Mouse (Mus musculus): ENCODE data around the gene Hist1h2ai.

DNA sequence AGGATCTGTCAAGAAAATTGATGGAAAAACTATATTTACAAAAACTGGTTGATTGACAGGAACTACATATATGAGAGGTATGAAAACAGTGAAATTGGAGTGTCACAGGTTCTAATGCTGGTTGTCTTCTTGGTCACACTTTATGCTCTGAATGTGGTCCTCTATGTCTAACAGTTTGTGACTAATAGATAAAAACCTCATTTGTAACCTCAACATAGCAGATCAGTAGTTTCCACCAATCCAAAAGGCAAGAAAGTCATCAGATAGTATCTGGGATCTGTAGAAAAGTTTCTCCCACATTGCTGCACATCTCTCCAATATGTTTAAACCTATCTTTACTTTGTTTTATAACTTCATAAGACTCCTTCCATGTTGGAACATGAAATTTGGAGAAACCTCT, 35.2 kb downstream of the Hist1h2ai start:
- no peak for TF ChIP-seq CTCF (IDR thresholded peaks at IDR 0.05; ENCODE audit: low read depth)
- no peak for TF ChIP-seq EP300 (optimal IDR thresholded peaks at IDR 0.05)
